Mouse (Mus musculus) layer of hippocampus, adult 6 months (tissue): Measurements from ENCODE around the gene Scube1. TPM values are rescaled to one million over a fixed set of nuclear protein-coding genes. Genes with fewer than 3 reads are reported as not detected.

Source experiments
- long read RNA-seq, 2 experiments: library from polyadenylated mRNA; unstranded; transcript quantifications; one replicate each; pipeline ENCODE4 v2.0.0; 2019 to 2020
- polyA plus RNA-seq: library from polyadenylated mRNA; unstranded; fragments of <200 nt; fragmentation: Nextera tagmentation; gene quantifications from 2 replicates; pipeline ENCODE4 v1.2.3, GENCODE M21; 2021

Gene Scube1
- polyA plus RNA-seq, result 6.9 and 7.0 TPM in 2 replicates
- long read RNA-seq, experiment 1, partial matches to known transcripts, result 2 of 7 reads
- long read RNA-seq, experiment 1, other reads (novel, unspliced or antisense), result 2 of 7 reads
- long read RNA-seq, experiment 2, transcript Scube1-205 (22 exons, 2,989 nt), result major isoform, 5 of 26 reads
- long read RNA-seq, experiment 2, partial matches to known transcripts, result 17 of 26 reads
- long read RNA-seq, experiment 2, other reads (novel, unspliced or antisense), result 2 of 26 reads

GRCm38 (mm10) chr15:83724886-83725269, at the start of gene Scube1:
Gene Scube1 (minus strand): TSS chr15:83725021.

GRCm38 (mm10) chr15:83594513-83595363, 130.1 kb downstream of the Scube1 start, which contains the start of gene Ttll12:
Gene Ttll12 (minus strand): TSS chr15:83595157.

DNA sequence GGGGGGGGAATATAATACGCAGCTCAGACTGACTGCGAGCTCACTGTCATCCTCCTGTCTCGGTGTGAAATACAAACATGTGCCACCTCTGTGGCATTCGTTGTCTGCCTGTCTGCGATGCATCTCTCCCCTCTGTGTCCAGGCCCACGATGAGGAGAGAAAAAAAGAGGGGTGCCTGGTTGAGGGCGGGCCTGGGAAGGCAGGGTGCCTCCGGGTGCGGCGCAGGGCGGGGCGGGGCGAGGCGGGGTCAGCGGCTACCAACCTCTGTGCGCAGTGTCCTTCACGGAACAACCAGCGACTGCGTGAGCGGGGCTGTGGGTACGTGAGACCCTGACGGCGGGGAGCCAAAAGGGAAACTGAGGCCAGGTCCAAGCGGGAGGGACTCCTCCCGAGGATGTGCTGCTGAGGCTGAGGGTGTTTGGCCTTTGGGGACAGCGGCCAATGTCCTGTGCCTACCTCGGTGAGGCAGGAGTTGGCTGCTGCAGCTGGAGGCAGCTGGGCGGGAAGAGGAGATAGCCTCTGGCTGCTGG, 161.4 kb downstream of the Scube1 start, which contains the start of the genes Tspo and Mcat:
TSS of gene Tspo (plus strand) at position 266 of the 530 bp plus-strand sequence.
TSS of gene Mcat (minus strand) at position 461 of the 530 bp plus-strand sequence.

Other genes with a start within 250 kb of the Scube1 start
- gene Ttll1, start 214.1 kb downstream of the Scube1 start, polyA plus RNA-seq, result 42.7 and 44.2 TPM in 2 replicates
- gene Bik, start 198.2 kb downstream of the Scube1 start, polyA plus RNA-seq, result 0.15 and 0.28 TPM in 2 replicates
- 36.9 and 62.2 TPM in 2 replicates for gene Tspo, start 161.4 kb downstream of the Scube1 start, polyA plus RNA-seq
- 3.9 and 5.2 TPM in 2 replicates for gene Mcat, start 161.2 kb downstream of the Scube1 start, polyA plus RNA-seq
- 4.0 and 4.3 TPM in 2 replicates for gene Ttll12, start 129.9 kb downstream of the Scube1 start, polyA plus RNA-seq
- gene Mpped1, start 54.4 kb upstream of the Scube1 start, polyA plus RNA-seq, result 113 and 149 TPM in 2 replicates